Mouse (Mus musculus): ENCODE results near the gene Larp4.

Larp4 gene

GRCm38 (mm10) chr15:100057698-100058097, 87.8 kb downstream of the Larp4 start:
- no peak for DNase-seq (ENCODE audit: extremely low spot score, low spot score)

GRCm38 (mm10) chr15:100058143-100058542, 88.3 kb downstream of the Larp4 start:
- DNase-seq (ENCODE audit: extremely low spot score, low spot score) = no peak

DNA sequence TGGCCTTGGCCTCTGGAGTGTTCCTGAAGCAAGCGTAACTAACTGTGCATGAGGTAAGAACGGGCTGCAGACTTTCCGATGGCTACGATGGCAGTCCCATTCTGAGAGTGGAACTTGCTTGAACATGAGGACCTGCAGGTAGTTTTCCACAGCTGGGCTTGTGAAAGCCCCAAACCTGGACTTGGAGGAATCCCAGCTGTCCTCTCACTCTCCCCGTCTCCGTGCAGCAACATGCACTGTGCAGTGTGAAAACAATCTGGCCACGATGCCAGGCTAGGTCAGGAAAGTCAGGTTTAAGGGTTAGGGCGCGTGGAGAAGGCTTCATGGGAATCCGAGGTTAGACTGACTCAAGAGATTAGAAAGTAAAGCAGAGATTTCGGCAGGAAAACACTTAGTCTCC, 89.0 kb downstream of the Larp4 start:
- no peak for DNase-seq (ENCODE audit: extremely low spot score, low spot score)

DNA sequence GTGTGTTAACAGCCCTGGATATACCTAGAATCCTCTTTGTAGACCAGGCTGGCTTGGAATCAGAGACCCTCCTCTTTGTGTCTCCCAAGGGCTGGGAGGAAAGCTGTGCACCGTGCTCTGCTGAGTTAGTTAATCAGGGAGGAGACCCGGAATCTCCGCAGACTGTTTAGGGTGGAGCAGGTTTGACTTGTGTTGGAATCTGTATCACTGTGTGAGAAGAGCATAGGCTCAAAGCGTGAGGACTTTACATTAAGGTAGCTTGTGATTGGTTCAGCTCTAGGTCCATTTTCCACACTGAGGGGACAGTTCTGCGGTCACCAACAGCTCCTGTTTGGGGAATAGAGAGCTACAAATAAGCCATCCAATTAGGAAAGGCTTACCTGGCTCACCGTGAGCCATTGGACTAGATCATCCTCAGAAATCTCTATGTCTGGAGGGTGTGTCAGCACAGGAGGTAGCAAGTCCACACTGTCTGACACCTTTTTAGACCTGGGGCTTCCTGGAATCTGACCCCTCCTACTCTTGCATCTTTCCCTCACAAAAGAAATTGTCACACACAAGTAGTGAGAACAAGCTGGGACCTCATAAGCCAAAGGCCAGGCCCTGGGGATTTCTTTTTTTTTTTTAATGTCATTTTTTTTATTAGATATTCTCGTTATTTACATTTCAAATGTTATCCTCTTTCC, 89.9 kb downstream of the Larp4 start:
- DNase-seq (ENCODE audit: extremely low spot score, low spot score) = no peak

DNA sequence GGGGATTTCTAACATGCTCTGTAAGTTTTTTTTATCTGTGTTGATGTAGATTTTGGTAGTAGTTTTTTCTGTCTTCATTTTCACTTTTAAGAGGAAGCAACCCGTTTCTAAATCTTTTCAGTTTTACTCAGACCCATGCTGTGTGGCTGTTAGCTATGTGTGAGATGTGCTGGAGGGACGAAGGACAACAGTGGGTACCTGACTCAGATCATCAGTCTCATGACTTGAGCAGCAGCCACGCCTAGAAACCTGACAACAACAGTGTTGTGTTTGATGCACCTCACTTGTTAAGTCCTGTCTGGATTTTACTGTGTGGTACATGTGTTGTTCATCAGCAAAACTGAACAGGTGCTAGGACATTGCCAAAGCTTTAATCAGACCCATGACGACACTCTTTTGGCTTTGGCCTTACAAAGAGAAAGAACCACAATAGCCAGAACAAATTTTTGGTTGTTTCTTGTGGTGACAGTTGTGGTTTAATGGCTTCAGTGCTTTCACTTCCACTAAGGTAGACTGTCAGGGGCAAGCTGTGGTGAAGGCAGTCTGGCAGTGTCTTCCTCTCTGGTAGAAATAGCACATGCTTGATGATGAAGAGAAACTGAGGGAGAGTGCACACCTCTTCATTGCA, 90.8 kb downstream of the Larp4 start:
- DNase-seq (ENCODE audit: extremely low spot score, low spot score) = no peak

GRCm38 (mm10) chr15:100061377-100061776, 91.5 kb downstream of the Larp4 start:
- no peak for DNase-seq (ENCODE audit: extremely low spot score, low spot score)

- no peak for DNase-seq (ENCODE audit: extremely low spot score, low spot score)
Measured at GRCm38 (mm10) chr15:100063229-100063773, 93.4 kb downstream of the Larp4 start.

All from neural tube, embryonic 10.5 days (tissue).